Mouse (Mus musculus): ENCODE measurements around the gene Mknk2. TPM values are rescaled to one million over a fixed set of nuclear protein-coding genes. Genes with fewer than 3 reads are reported as not detected.

Gene Mknk2
- total RNA-seq (2014; rRNA removed) (55.2 and 69.8 TPM in 2 replicates), polyA plus RNA-seq (2015; fragmentation: Nextera tagmentation; extraction: Ambion mirVana) (42.4 and 43.6 TPM in 2 replicates)

DNA sequence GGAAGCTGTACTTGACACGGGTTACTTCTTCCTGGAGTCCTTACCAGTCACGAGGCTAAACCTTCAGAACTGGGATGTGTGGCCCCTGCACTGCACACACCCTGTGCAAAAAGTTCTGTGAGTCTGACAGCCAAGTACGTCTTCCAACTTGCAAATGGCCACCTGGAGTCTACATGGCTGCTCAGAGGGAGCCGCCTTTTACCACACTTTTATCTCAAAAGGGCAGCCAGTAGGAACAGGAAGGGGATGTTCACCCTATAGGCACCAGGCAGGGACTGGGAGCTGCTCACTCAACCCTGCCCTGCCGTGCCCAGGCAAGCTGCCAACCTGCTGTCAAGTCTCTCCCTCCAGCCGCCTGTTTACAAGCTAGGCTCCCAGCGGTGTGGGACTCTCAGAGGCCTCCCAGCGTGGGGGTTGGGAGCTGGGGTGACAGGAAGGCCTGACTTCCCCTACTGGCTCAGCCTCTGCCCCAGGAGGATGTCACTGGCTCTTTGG, at the start of gene Mknk2:
Gene Mknk2 (minus strand): TSS at position 171 of the 495 bp plus-strand sequence.
- Histone ChIP-seq H3K9me3 (ENCODE audit: low read length) (no peaks in the 10 kb centered on the region), H3K27me3 (ENCODE audit: insufficient read depth, low read length) (no peaks in the 10 kb centered on the region), H3K4me2 (ENCODE audit: low read depth) (peak within 1 kb of the TSS; percentile 71), H3K9ac (peak within 1 kb of the TSS; percentile 73), H3K27ac (ENCODE audit: low read depth, low read length) (peak within 1 kb of the TSS; percentile 98), H3K4me3 (ENCODE audit: low read depth, low read length) (peak within 1 kb of the TSS; percentile 45), H3K36me3 (ENCODE audit: insufficient read depth) (peaks cover 3% of the 10 kb centered on the region), H3K4me1 (ENCODE audit: insufficient read depth) (peaks cover 35% of the 10 kb centered on the region)
- TF ChIP-seq CTCF (IDR thresholded peaks at IDR 0.05; ENCODE audit: low read depth): 0 out of 2 replicates have a peak, but pooled peaks have one; percentile 12
- WGBS: 12% methylated on average over 8 of the region's 8 CpGs
- peak; percentile 81 for DNase-seq
- peak; percentile 4; the same call in 1 of the 2 replicates for ATAC-seq

DNA sequence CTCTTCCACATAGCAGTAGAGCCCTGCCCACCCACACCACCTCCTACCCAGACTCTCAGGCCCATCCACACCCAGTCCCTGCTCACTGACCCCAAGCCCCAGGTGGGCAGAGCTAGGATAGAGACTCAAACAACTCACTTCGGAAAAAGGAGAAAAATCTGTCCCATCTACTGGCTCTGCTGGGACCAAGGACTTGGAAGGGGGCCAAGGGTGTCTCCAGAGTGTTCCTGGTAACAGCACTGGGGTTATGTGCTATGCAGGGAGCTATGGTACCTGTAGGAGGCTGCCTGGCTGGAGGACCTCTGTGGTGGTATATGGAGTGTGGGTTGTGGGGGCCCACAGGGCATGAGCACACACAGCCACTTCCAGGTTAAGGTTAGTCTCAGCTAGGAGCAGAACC, 39.4 kb upstream of the Mknk2 start:
- no peak for DNase-seq
- WGBS: 92% methylated on average over 1 of the region's 1 CpGs
- Histone ChIP-seq H3K9me3 (ENCODE audit: low read length) (no peaks in the 10 kb centered on the region), H3K36me3 (ENCODE audit: insufficient read depth) (peaks cover 97% of the 10 kb centered on the region), H3K27ac (ENCODE audit: low read depth, low read length) (no peak overlapping the region), H3K4me2 (ENCODE audit: low read depth) (no peak overlapping the region), H3K4me1 (ENCODE audit: insufficient read depth) (no peaks in the 10 kb centered on the region), H3K27me3 (ENCODE audit: insufficient read depth, low read length) (no peaks in the 10 kb centered on the region), H3K9ac (no peak overlapping the region), H3K4me3 (ENCODE audit: low read depth, low read length) (no peak overlapping the region)
- no peak for TF ChIP-seq CTCF (IDR thresholded peaks at IDR 0.05; ENCODE audit: low read depth)
- ATAC-seq: no peak

DNA sequence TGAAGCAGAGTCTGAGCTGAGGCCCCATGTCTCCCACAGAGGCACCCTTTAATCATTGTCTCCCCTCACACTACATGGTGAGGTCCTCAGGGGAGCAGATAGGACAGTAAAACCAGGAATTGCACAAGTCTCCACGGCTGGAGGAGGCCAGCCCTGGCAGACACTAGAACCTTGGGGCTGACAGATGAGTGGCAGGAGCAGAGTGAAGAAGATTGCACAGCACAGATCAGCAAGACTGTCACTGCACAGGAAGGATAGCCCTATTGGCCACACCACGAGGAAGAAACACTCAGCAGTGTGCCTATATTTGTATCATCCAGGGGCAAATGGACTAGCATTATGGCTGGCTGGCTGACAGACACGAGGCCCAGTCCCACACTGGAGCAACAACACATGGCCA, 32.9 kb upstream of the Mknk2 start:
- Histone ChIP-seq H3K9me3 (ENCODE audit: low read length) (no peaks in the 10 kb centered on the region), H3K4me2 (ENCODE audit: low read depth) (no peak overlapping the region), H3K36me3 (ENCODE audit: insufficient read depth) (peaks cover 100% of the 10 kb centered on the region), H3K4me1 (ENCODE audit: insufficient read depth) (no peaks in the 10 kb centered on the region), H3K9ac (no peak overlapping the region), H3K27me3 (ENCODE audit: insufficient read depth, low read length) (no peaks in the 10 kb centered on the region), H3K27ac (ENCODE audit: low read depth, low read length) (no peak overlapping the region), H3K4me3 (ENCODE audit: low read depth, low read length) (no peak overlapping the region)
- ATAC-seq (no peak), DNase-seq (no peak)
- no peak for TF ChIP-seq CTCF (IDR thresholded peaks at IDR 0.05; ENCODE audit: low read depth)
- 81% methylated on average over 3 of the region's 3 CpGs for WGBS

GRCm38 (mm10) chr10:80705479-80705878, 27.6 kb upstream of the Mknk2 start:
- 83% methylated on average over 3 of the region's 3 CpGs for WGBS
- peaks cover 51% of the 10 kb centered on the region for H3K36me3 ChIP-seq (ENCODE audit: insufficient read depth)

DNA sequence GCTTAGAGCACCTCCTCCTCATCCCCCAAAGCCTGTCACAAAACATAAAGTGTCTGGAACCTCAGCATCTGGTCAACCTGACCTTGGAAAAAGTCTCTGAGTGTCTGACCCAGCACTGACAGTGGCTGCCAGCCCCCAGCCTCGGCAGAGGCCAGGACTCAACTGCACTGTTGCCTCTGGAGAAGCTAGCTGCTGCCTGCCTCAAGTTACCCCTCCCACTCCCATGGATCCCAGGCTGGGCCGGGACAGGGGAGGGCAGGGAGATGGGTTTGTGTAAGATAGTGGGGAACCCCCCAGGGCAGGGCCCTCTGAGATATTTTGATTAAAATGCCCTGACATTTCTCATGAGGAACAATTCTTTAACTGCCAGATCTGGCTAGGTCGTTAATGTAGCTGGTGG, 27.1 kb upstream of the Mknk2 start:
- H3K27ac ChIP-seq (ENCODE audit: low read depth, low read length): no peak overlapping the region
- peaks cover 47% of the 10 kb centered on the region for H3K36me3 ChIP-seq (ENCODE audit: insufficient read depth)
- no peak for TF ChIP-seq CTCF (IDR thresholded peaks at IDR 0.05; ENCODE audit: low read depth)
- H3K9ac ChIP-seq: no peak overlapping the region
- H3K4me2 ChIP-seq (ENCODE audit: low read depth): no peak overlapping the region
- no peak for ATAC-seq
- no peak for DNase-seq
- H3K4me3 ChIP-seq (ENCODE audit: low read depth, low read length): no peak overlapping the region
- H3K4me1 ChIP-seq (ENCODE audit: insufficient read depth): peaks cover 16% of the 10 kb centered on the region
- no peaks in the 10 kb centered on the region for H3K9me3 ChIP-seq (ENCODE audit: low read length)
- 64% methylated on average over 3 of the region's 3 CpGs for WGBS
- H3K27me3 ChIP-seq (ENCODE audit: insufficient read depth, low read length): no peaks in the 10 kb centered on the region

More at GRCm38 (mm10) chr10:80705479-80705878, 27.6 kb upstream of the Mknk2 start:
- no peak overlapping the region for H3K9ac ChIP-seq
- no peak overlapping the region for H3K4me2 ChIP-seq (ENCODE audit: low read depth)
- no peak overlapping the region for H3K4me3 ChIP-seq (ENCODE audit: low read depth, low read length)
- H3K27ac ChIP-seq (ENCODE audit: low read depth, low read length): no peak overlapping the region
- no peaks in the 10 kb centered on the region for H3K27me3 ChIP-seq (ENCODE audit: insufficient read depth, low read length)
- H3K9me3 ChIP-seq (ENCODE audit: low read length): no peaks in the 10 kb centered on the region
- ATAC-seq (no peak), DNase-seq (no peak)
- H3K4me1 ChIP-seq (ENCODE audit: insufficient read depth): peaks cover 12% of the 10 kb centered on the region
- no peak for TF ChIP-seq CTCF (IDR thresholded peaks at IDR 0.05; ENCODE audit: low read depth)

DNA sequence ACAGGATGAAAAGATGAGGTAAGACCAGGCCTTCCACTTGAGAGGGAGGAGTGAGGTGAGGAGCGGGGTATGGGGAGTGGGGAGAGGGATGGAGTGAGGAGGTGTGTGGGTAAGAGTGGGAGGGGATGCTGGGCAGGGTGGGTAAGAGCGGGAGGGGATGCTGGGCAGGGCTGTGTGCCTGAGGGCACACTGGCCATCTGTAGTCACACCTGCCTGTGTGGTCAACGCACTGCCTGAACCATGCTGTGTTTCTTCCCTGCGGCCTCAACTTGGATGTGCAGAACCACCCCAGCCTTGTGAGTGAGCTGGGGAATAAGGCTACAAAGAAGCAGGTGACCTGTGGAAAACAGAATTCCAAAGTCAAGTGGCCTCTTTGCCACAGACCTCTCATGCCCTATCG, 26.5 kb upstream of the Mknk2 start:
- WGBS: 82% methylated on average over 5 of the region's 5 CpGs
- TF ChIP-seq CTCF (IDR thresholded peaks at IDR 0.05; ENCODE audit: low read depth): no peak
- Histone ChIP-seq H3K4me3 (ENCODE audit: low read depth, low read length) (no peak overlapping the region), H3K4me2 (ENCODE audit: low read depth) (no peak overlapping the region), H3K9me3 (ENCODE audit: low read length) (no peaks in the 10 kb centered on the region), H3K4me1 (ENCODE audit: insufficient read depth) (peaks cover 20% of the 10 kb centered on the region), H3K27ac (ENCODE audit: low read depth, low read length) (no peak overlapping the region), H3K27me3 (ENCODE audit: insufficient read depth, low read length) (no peaks in the 10 kb centered on the region), H3K36me3 (ENCODE audit: insufficient read depth) (peaks cover 41% of the 10 kb centered on the region), H3K9ac (no peak overlapping the region)
- DNase-seq: no peak
- no peak for ATAC-seq

GRCm38 (mm10) chr10:80703643-80704042, 25.7 kb upstream of the Mknk2 start:
- DNase-seq (no peak), ATAC-seq (no peak)
- 86% methylated on average over 5 of the region's 5 CpGs for WGBS
- Histone ChIP-seq H3K27ac (ENCODE audit: low read depth, low read length) (peak overlapping the region; percentile 90; the same call in 1 of the 2 replicates), H3K4me1 (ENCODE audit: insufficient read depth) (peaks cover 20% of the 10 kb centered on the region), H3K27me3 (ENCODE audit: insufficient read depth, low read length) (no peaks in the 10 kb centered on the region), H3K36me3 (ENCODE audit: insufficient read depth) (peaks cover 33% of the 10 kb centered on the region), H3K9me3 (ENCODE audit: low read length) (no peaks in the 10 kb centered on the region), H3K4me3 (ENCODE audit: low read depth, low read length) (peak overlapping the region; percentile 77), H3K9ac (no peak overlapping the region), H3K4me2 (ENCODE audit: low read depth) (peak overlapping the region; percentile 75)
- TF ChIP-seq CTCF (IDR thresholded peaks at IDR 0.05; ENCODE audit: low read depth): no peak
